Mouse (Mus musculus) forebrain, embryonic 16.5 days (tissue): ENCODE results near the gene Scube2. TPM values are rescaled to one million over a fixed set of nuclear protein-coding genes. Genes with fewer than 3 reads are reported as not detected.

Experiments used
- ATAC-seq: fragments of 200-750 bp; cut with Nextera tagmentation; 2 replicates; pipeline ENCODE4 v1.8.0; 2017; ENCODE audit warnings: mild to moderate bottlenecking, moderate library complexity
- H3K27ac ChIP-seq: fragments of 300-500 bp; sonication (generic); 2 replicates; pipeline ENCODE4 v1.5.1; 2014; ENCODE audit warnings: low read length, control low read depth
- H3K27me3 ChIP-seq: fragments of 300-500 bp; sonication (generic); replicated peaks from 2 replicates; pipeline ENCODE4 v1.6.1; 2014; ENCODE audit warnings: low read length; ENCODE audit not compliant: control insufficient read depth, insufficient read depth
- H3K36me3 ChIP-seq: fragments of 300-500 bp; sonication (generic); 2 replicates; pipeline ENCODE4 v1.6.1; 2014; ENCODE audit not compliant: control insufficient read depth, insufficient read depth
- H3K4me1 ChIP-seq: fragments of 300-500 bp; sonication (generic); replicated peaks from 2 replicates; pipeline ENCODE4 v1.6.1; 2014; ENCODE audit warnings: low read length; ENCODE audit not compliant: control insufficient read depth, insufficient read depth
- H3K4me2 ChIP-seq: fragments of 300-500 bp; sonication (generic); 2 replicates; pipeline ENCODE4 v1.6.1; 2014; ENCODE audit warnings: mild to moderate bottlenecking, low read length, control low read depth
- H3K4me3 ChIP-seq: fragments of 300-500 bp; sonication (generic); replicated peaks from 2 replicates; pipeline ENCODE4 v1.5.1; 2014; ENCODE audit warnings: mild to moderate bottlenecking, low read length, control low read depth
- H3K9ac ChIP-seq: fragments of 300-500 bp; sonication (generic); replicated peaks from 2 replicates; pipeline ENCODE4 v1.6.1; 2014; ENCODE audit warnings: low read depth, low read length, control low read depth
- H3K9me3 ChIP-seq: fragments of 300-500 bp; sonication (generic); 2 replicates; pipeline ENCODE4 v1.6.1; 2016; ENCODE audit warnings: low read length; ENCODE audit not compliant: control insufficient read depth
- WGBS: fragments of 180-500 bp; shearing (Covaris S2); extraction: QIAGEN DNeasy Blood & Tissue Kit; methylation state at CpG from one replicate; pipeline ENCODE4 v1.1.7; 2014; 5-methylcytosine and 5-hydroxymethylcytosine counted together
- polyA plus RNA-seq: library from polyadenylated mRNA; unstranded; fragments of >200 nt; fragmentation: Nextera tagmentation; extraction: Ambion mirVana; gene quantifications from 2 replicates; pipeline ENCODE4 v1.2.1, GENCODE M21; 2015

Scube2 gene
- polyA plus RNA-seq, 1 experiment from 2014 or later = 0.70 TPM

- Histone ChIP-seq H3K27ac (no peak overlapping the region), H3K9ac (no peak overlapping the region), H3K4me1 (no peaks in the 10 kb centered on the region), H3K9me3 (peaks cover 2% of the 10 kb centered on the region; the same call in 1 of the 2 replicates), H3K27me3 (no peaks in the 10 kb centered on the region), H3K4me3 (no peak overlapping the region), H3K4me2 (no peak overlapping the region), H3K36me3 (peaks cover 3% of the 10 kb centered on the region)
- WGBS = 94% methylated on average over 2 of the region's 2 CpGs
- no peak for ATAC-seq
Measured at GRCm38 (mm10) chr7:109882574-109882973, 17.1 kb upstream of the Scube2 start.

- Histone ChIP-seq H3K9ac (no peak overlapping the region), H3K27ac (no peak overlapping the region), H3K36me3 (peaks cover under 1% of the 10 kb centered on the region), H3K4me3 (no peak overlapping the region), H3K4me1 (no peaks in the 10 kb centered on the region), H3K4me2 (no peak overlapping the region), H3K9me3 (no peaks in the 10 kb centered on the region), H3K27me3 (no peaks in the 10 kb centered on the region)
- ATAC-seq = no peak
- WGBS = 42% methylated on average over 2 of the region's 2 CpGs
Measured at GRCm38 (mm10) chr7:109881561-109882099, 16.2 kb upstream of the Scube2 start.

GRCm38 (mm10) chr7:109879158-109879557 lies 13.7 kb upstream of the Scube2 start:
- 67% methylated on average over 12 of the region's 12 CpGs for WGBS
- Histone ChIP-seq H3K9me3 (no peaks in the 10 kb centered on the region), H3K4me2 (no peak overlapping the region), H3K27ac (no peak overlapping the region), H3K9ac (no peak overlapping the region), H3K4me3 (no peak overlapping the region), H3K27me3 (no peaks in the 10 kb centered on the region), H3K36me3 (no peaks in the 10 kb centered on the region), H3K4me1 (peaks cover 10% of the 10 kb centered on the region)
- ATAC-seq = no peak

- 75% methylated on average over 8 of the region's 8 CpGs for WGBS
- Histone ChIP-seq H3K9ac (no peak overlapping the region), H3K36me3 (no peaks in the 10 kb centered on the region), H3K27ac (no peak overlapping the region), H3K4me3 (no peak overlapping the region), H3K4me1 (peaks cover 10% of the 10 kb centered on the region), H3K9me3 (no peaks in the 10 kb centered on the region), H3K4me2 (no peak overlapping the region), H3K27me3 (no peaks in the 10 kb centered on the region)
- ATAC-seq = no peak
Measured at GRCm38 (mm10) chr7:109876085-109876484, 10.6 kb upstream of the Scube2 start.

- H3K9me3 ChIP-seq = no peaks in the 10 kb centered on the region
- no peak overlapping the region for H3K4me2 ChIP-seq
- no peak overlapping the region for H3K27ac ChIP-seq
- 65% methylated on average over 3 of the region's 3 CpGs for WGBS
- H3K9ac ChIP-seq = no peak overlapping the region
- peak; percentile 23; the same call in 1 of the 2 replicates for ATAC-seq
- no peak overlapping the region for H3K4me3 ChIP-seq
- H3K4me1 ChIP-seq = peaks cover 10% of the 10 kb centered on the region
- H3K27me3 ChIP-seq = no peaks in the 10 kb centered on the region
- no peaks in the 10 kb centered on the region for H3K36me3 ChIP-seq
Measured at GRCm38 (mm10) chr7:109875598-109875997, 10.1 kb upstream of the Scube2 start.

- Histone ChIP-seq H3K4me2 (no peak overlapping the region), H3K27ac (no peak overlapping the region), H3K27me3 (no peaks in the 10 kb centered on the region), H3K9me3 (no peaks in the 10 kb centered on the region), H3K36me3 (no peaks in the 10 kb centered on the region), H3K9ac (no peak overlapping the region), H3K4me3 (no peak overlapping the region), H3K4me1 (peaks cover 10% of the 10 kb centered on the region)
- ATAC-seq = peak; percentile 85
Measured at GRCm38 (mm10) chr7:109875033-109875432, 9.6 kb upstream of the Scube2 start.

GRCm38 (mm10) chr7:109873170-109873569 lies 7.7 kb upstream of the Scube2 start:
- WGBS = 51% methylated on average over 5 of the region's 5 CpGs
- Histone ChIP-seq H3K27ac (no peak overlapping the region), H3K9ac (no peak overlapping the region), H3K4me1 (peaks cover 10% of the 10 kb centered on the region), H3K9me3 (no peaks in the 10 kb centered on the region), H3K27me3 (no peaks in the 10 kb centered on the region), H3K36me3 (no peaks in the 10 kb centered on the region), H3K4me3 (no peak overlapping the region), H3K4me2 (no peak overlapping the region)
- no peak for ATAC-seq

GRCm38 (mm10) chr7:109871232-109871631 lies 5.8 kb upstream of the Scube2 start:
- Histone ChIP-seq H3K4me2 (no peak overlapping the region), H3K4me3 (no peak overlapping the region), H3K4me1 (peaks cover 10% of the 10 kb centered on the region), H3K36me3 (no peaks in the 10 kb centered on the region), H3K9ac (no peak overlapping the region), H3K27ac (no peak overlapping the region), H3K9me3 (no peaks in the 10 kb centered on the region), H3K27me3 (0 out of 2 replicates have a peak, but pooled peaks cover 2% of the 10 kb centered on the region)
- 90% methylated on average over 5 of the region's 5 CpGs for WGBS
- no peak for ATAC-seq

GRCm38 (mm10) chr7:109868498-109868897 lies 3.0 kb upstream of the Scube2 start:
- Histone ChIP-seq H3K9ac (no peak overlapping the region), H3K4me2 (no peak overlapping the region), H3K9me3 (no peaks in the 10 kb centered on the region), H3K4me1 (peaks cover 11% of the 10 kb centered on the region), H3K27ac (no peak overlapping the region), H3K4me3 (no peak overlapping the region), H3K36me3 (no peaks in the 10 kb centered on the region), H3K27me3 (peaks cover 2% of the 10 kb centered on the region; the same call in 1 of the 2 replicates)
- WGBS = 14% methylated on average over 3 of the region's 3 CpGs
- 0 out of 2 replicates have a peak, but pooled peaks have one; percentile 32 for ATAC-seq

GRCm38 (mm10) chr7:109866643-109867042 lies 1.2 kb upstream of the Scube2 start:
- peaks cover 5% of the 10 kb centered on the region for H3K27me3 ChIP-seq
- 23% methylated on average over 3 of the region's 3 CpGs for WGBS
- peaks cover 11% of the 10 kb centered on the region for H3K4me1 ChIP-seq
- H3K4me3 ChIP-seq = no peak overlapping the region
- H3K9me3 ChIP-seq = no peaks in the 10 kb centered on the region
- no peaks in the 10 kb centered on the region for H3K36me3 ChIP-seq
- no peak overlapping the region for H3K27ac ChIP-seq
- no peak overlapping the region for H3K9ac ChIP-seq
- ATAC-seq = no peak
- no peak overlapping the region for H3K4me2 ChIP-seq
